Mouse (Mus musculus) testis, adult 2 months (tissue): ENCODE measurements around the gene Gabrb2. TPM values are rescaled to one million over a fixed set of nuclear protein-coding genes. Genes with fewer than 3 reads are reported as not detected.

ENCODE experiments used
- H3K27ac ChIP-seq: fragments of 200-500 bp; 2 replicates; pipeline ENCODE4 v1.5.1; 2012; ENCODE audit warnings: low read depth, low read length; ENCODE audit not compliant: control insufficient read depth, insufficient read depth
- H3K27me3 ChIP-seq: fragments of 200-500 bp; 2 replicates; pipeline ENCODE4 v1.6.1; 2012; ENCODE audit warnings: mild to moderate bottlenecking, low read length, moderate library complexity; ENCODE audit not compliant: control insufficient read depth, insufficient read depth
- H3K36me3 ChIP-seq: fragments of 200-500 bp; 2 replicates; pipeline ENCODE4 v1.6.1; 2012; ENCODE audit warnings: mild to moderate bottlenecking, low read length; ENCODE audit not compliant: control insufficient read depth, insufficient read depth
- H3K4me1 ChIP-seq: fragments of 200-500 bp; 2 replicates; pipeline ENCODE4 v1.6.1; 2012; ENCODE audit warnings: low read length; ENCODE audit not compliant: control insufficient read depth, insufficient read depth
- H3K4me3 ChIP-seq: fragments of 200-500 bp; 2 replicates; pipeline ENCODE4 v1.5.1; 2012; ENCODE audit warnings: low read depth, mild to moderate bottlenecking, low read length, moderate library complexity, mixed read lengths; ENCODE audit not compliant: control insufficient read depth
- CTCF ChIP-seq: fragments of 200-500 bp; IDR thresholded peaks from 2 replicates; pipeline ENCODE4 v1.5.1; 2012; ENCODE audit warnings: low read depth, mild to moderate bottlenecking, inconsistent platforms, low read length, moderate library complexity; ENCODE audit not compliant: control insufficient read depth, insufficient read depth, insufficient replicate concordance
- POLR2A ChIP-seq: fragments of 200-500 bp; IDR thresholded peaks from 2 replicates; pipeline ENCODE4 v1.6.1; 2012; ENCODE audit warnings: low read depth, mild to moderate bottlenecking, inconsistent platforms, low read length, moderate library complexity; ENCODE audit not compliant: control insufficient read depth
- polyA plus RNA-seq: library from polyadenylated mRNA; depleted of rRNA; stranded (reverse); fragments of >200 nt; gene quantifications from 2 replicates; pipeline ENCODE4 v1.2.3, GENCODE M21; 2012

The Gabrb2 gene
- polyA plus RNA-seq, 1 experiment = 0.09 TPM

- H3K27ac ChIP-seq = no peak overlapping the region
- H3K36me3 ChIP-seq = no peaks in the 10 kb centered on the region
- H3K4me3 ChIP-seq = no peak overlapping the region
- H3K27me3 ChIP-seq = no peaks in the 10 kb centered on the region
- TF ChIP-seq CTCF (no peak), POLR2A (no peak)
- H3K4me1 ChIP-seq = no peaks in the 10 kb centered on the region
These were observed 108.8 kb downstream of the Gabrb2 start for GRCm38 (mm10) chr11:42528226-42528881.

DNA sequence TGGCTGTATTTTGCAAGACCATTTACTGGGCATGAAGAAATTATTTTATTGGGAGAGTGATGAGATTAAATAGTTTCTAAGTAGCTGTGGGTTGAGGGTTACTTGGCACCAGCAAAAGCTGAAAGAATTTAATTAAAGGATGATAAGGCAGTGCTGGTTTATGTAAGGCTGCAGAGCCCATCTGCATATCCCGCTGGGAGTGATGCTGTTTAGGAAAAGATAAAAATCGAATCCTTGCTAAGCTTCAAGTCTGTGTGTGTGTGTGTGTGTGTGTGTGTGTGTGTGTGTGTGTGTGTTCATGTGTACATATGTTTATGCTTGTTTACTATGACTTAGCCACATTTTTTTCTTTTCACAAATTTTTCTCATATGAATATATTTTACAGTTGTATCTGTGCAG lies 113.0 kb downstream of the Gabrb2 start:
- H3K27me3 ChIP-seq = no peaks in the 10 kb centered on the region
- no peak for TF ChIP-seq CTCF
- TF ChIP-seq POLR2A = no peak
- no peaks in the 10 kb centered on the region for H3K4me1 ChIP-seq
- H3K4me3 ChIP-seq = no peak overlapping the region
- no peaks in the 10 kb centered on the region for H3K36me3 ChIP-seq
- H3K27ac ChIP-seq = no peak overlapping the region

DNA sequence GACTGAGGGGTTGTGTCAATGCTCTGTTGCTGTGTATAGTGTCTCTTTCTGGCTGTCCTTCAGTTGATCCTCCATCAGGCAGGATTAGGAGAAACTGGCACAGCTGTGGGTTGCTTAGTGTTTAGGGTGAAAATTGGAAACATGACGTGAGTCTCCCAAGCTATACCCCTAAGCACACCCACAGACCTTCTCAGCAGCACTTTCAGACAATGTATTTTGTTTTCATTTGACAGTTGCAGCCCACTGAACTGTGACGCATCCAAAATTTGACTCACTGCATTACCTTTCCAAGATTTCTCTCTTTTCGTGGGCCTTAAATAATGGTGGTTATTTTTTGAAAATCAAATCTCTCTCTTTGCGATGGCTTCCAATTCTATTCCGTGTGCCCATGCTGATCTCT lies 115.7 kb downstream of the Gabrb2 start:
- H3K4me3 ChIP-seq = no peak overlapping the region
- TF ChIP-seq POLR2A (no peak), CTCF (no peak)

DNA sequence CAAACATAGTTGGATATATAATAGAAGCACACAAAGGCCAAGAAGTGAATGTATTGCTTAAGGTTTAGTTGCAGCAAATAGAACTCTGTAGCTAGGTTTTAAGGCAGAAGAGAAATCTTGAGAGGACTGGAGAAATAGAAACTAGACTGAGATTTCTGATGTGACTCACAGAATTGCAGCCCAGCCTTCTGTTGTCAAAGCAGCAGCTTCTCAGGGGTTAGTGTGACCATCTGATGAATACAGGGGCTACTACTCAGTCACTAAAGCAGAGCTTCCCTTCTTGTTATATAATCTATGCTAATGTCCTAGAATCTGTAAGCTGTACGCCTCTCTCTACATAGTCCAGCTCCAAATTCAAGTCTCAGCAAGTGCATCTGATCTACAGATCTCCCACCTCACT lies 116.3 kb downstream of the Gabrb2 start:
- Histone ChIP-seq H3K27me3 (no peaks in the 10 kb centered on the region), H3K27ac (no peak overlapping the region), H3K4me1 (no peaks in the 10 kb centered on the region), H3K36me3 (no peaks in the 10 kb centered on the region), H3K4me3 (no peak overlapping the region)
- TF ChIP-seq POLR2A (no peak), CTCF (no peak)

More for the DNA sequence above, 115.7 kb downstream of the Gabrb2 start:
- H3K27ac ChIP-seq = no peak overlapping the region
- H3K27me3 ChIP-seq = no peaks in the 10 kb centered on the region
- H3K36me3 ChIP-seq = no peaks in the 10 kb centered on the region
- no peaks in the 10 kb centered on the region for H3K4me1 ChIP-seq

- no peak overlapping the region for H3K4me3 ChIP-seq
- H3K36me3 ChIP-seq = no peaks in the 10 kb centered on the region
- TF ChIP-seq POLR2A = no peak
- TF ChIP-seq CTCF = no peak
- H3K27me3 ChIP-seq = no peaks in the 10 kb centered on the region
- no peak overlapping the region for H3K27ac ChIP-seq
- H3K4me1 ChIP-seq = no peaks in the 10 kb centered on the region
These were observed 123.3 kb downstream of the Gabrb2 start for GRCm38 (mm10) chr11:42542861-42543260.

- Histone ChIP-seq H3K27ac (no peak overlapping the region), H3K4me1 (no peaks in the 10 kb centered on the region), H3K27me3 (no peaks in the 10 kb centered on the region), H3K36me3 (no peaks in the 10 kb centered on the region), H3K4me3 (no peak overlapping the region)
- TF ChIP-seq POLR2A (no peak), CTCF (no peak)
These were observed 146.5 kb downstream of the Gabrb2 start for GRCm38 (mm10) chr11:42566023-42566422.

- Histone ChIP-seq H3K27me3 (no peaks in the 10 kb centered on the region), H3K4me3 (no peak overlapping the region), H3K4me1 (no peaks in the 10 kb centered on the region), H3K36me3 (no peaks in the 10 kb centered on the region), H3K27ac (no peak overlapping the region)
- TF ChIP-seq CTCF (no peak), POLR2A (no peak)
These were observed 151.9 kb downstream of the Gabrb2 start for GRCm38 (mm10) chr11:42571467-42571866.
